Mouse (Mus musculus) stomach, embryonic 14.5 days (tissue): ENCODE data around the gene Rhob. TPM values are rescaled to one million over a fixed set of nuclear protein-coding genes. Genes with fewer than 3 reads are reported as not detected.
"Not testable (repeated sequence)": the region's sequence is repeated elsewhere in the genome, so short reads cannot be mapped to it uniquely, and the experiment has no call there.

ENCODE experiments used
- ATAC-seq: fragments of 200-750 bp; cut with Nextera tagmentation; 2 replicates; pipeline ENCODE4 v1.8.0; 2017; ENCODE audit warnings: low read depth, moderate TSS enrichment; ENCODE audit not compliant: insufficient number of reproducible peaks, insufficient read depth, low FRiP score
- H3K27ac ChIP-seq: fragments of 300-500 bp; sonication (generic); 2 replicates; pipeline ENCODE4 v1.5.1; 2014; ENCODE audit warnings: mild to moderate bottlenecking, low read length, moderate library complexity, mixed read lengths
- H3K27me3 ChIP-seq: fragments of 300-500 bp; sonication (generic); 2 replicates; pipeline ENCODE4 v1.6.1; 2014; ENCODE audit warnings: low read length, control low read depth, mixed read lengths; ENCODE audit not compliant: control insufficient read depth, insufficient read depth
- H3K36me3 ChIP-seq: fragments of 300-500 bp; sonication (generic); 2 replicates; pipeline ENCODE4 v1.6.1; 2014; ENCODE audit warnings: mild to moderate bottlenecking, control low read depth, low read length, moderate library complexity, mixed read lengths; ENCODE audit not compliant: control insufficient read depth, insufficient read depth
- H3K4me1 ChIP-seq: fragments of 300-500 bp; sonication (generic); 2 replicates; pipeline ENCODE4 v1.6.1; 2014; ENCODE audit warnings: low read length, control low read depth, mixed read lengths; ENCODE audit not compliant: control insufficient read depth, insufficient read depth
- H3K4me2 ChIP-seq: fragments of 300-500 bp; sonication (generic); replicated peaks from 2 replicates; pipeline ENCODE4 v1.6.1; 2014; ENCODE audit warnings: low read depth, low read length, control low read depth
- H3K4me3 ChIP-seq: fragments of 300-500 bp; sonication (generic); 2 replicates; pipeline ENCODE4 v1.5.1; 2014; ENCODE audit warnings: low read depth, low read length, control low read depth
- H3K9ac ChIP-seq: fragments of 300-500 bp; sonication (generic); replicated peaks from 2 replicates; pipeline ENCODE4 v1.6.1; 2014; ENCODE audit warnings: low read depth, mild to moderate bottlenecking, control low read depth, low read length, moderate library complexity, mixed read lengths
- H3K9me3 ChIP-seq: fragments of 300-500 bp; sonication (generic); 2 replicates; pipeline ENCODE4 v1.6.1; 2016; ENCODE audit warnings: low read depth, low read length, control low read depth; ENCODE audit not compliant: control insufficient read depth
- WGBS: fragments of 180-500 bp; shearing (Covaris S2); extraction: QIAGEN DNeasy Blood & Tissue Kit; methylation state at CpG from one replicate; pipeline ENCODE4 v1.1.7; 2014; 5-methylcytosine and 5-hydroxymethylcytosine counted together
- polyA plus RNA-seq: library from polyadenylated mRNA; unstranded; fragments of >200 nt; fragmentation: Nextera tagmentation; extraction: Ambion mirVana; gene quantifications from 2 replicates; pipeline ENCODE4 v1.2.1, GENCODE M21; 2014

Rhob gene
- polyA plus RNA-seq, 1 experiment from 2014 or later, result 52.8 TPM

DNA sequence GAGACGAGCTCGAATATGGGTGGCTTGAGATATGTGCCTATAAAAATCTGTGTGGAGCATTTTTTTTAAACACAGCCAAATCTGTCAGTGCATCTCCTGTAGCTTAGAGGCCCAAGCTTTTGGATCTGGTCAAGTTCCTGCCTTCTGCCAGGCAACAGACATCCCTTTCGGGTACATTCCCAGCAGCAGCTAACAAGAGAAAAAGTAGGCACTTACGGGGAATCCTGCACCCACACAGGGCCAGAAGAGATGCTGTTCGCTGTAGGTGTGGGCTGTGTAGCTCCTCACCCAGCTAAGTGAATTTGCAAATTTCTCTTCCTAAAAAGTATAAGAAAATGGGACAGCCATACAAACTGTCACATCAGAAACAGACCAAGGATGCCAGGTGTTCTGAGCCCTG lies 34.8 kb downstream of the Rhob start:
- no peak overlapping the region for H3K27ac ChIP-seq
- ATAC-seq, result no peak
- no peaks in the 10 kb centered on the region for H3K9me3 ChIP-seq
- no peak overlapping the region for H3K9ac ChIP-seq
- H3K4me1 ChIP-seq, result peaks cover 10% of the 10 kb centered on the region; the same call in 1 of the 2 replicates
- WGBS, result 86% methylated on average over 5 of the region's 5 CpGs
- H3K36me3 ChIP-seq, result no peaks in the 10 kb centered on the region
- H3K4me2 ChIP-seq, result no peak overlapping the region
- no peak overlapping the region for H3K4me3 ChIP-seq
- no peaks in the 10 kb centered on the region for H3K27me3 ChIP-seq

GRCm38 (mm10) chr12:8463599-8464160 lies 36.1 kb downstream of the Rhob start:
- 48% methylated on average over 3 of the region's 3 CpGs for WGBS
- Histone ChIP-seq H3K9ac (no peak overlapping the region), H3K4me3 (no peak overlapping the region), H3K36me3 (no peaks in the 10 kb centered on the region), H3K4me1 (peaks cover 7% of the 10 kb centered on the region; the same call in 1 of the 2 replicates), H3K9me3 (no peaks in the 10 kb centered on the region), H3K4me2 (no peak overlapping the region), H3K27ac (no peak overlapping the region), H3K27me3 (no peaks in the 10 kb centered on the region)
- ATAC-seq, result no peak

- Histone ChIP-seq H3K27me3 (no peaks in the 10 kb centered on the region), H3K27ac (no peak overlapping the region), H3K36me3 (no peaks in the 10 kb centered on the region), H3K4me2 (no peak overlapping the region), H3K9ac (no peak overlapping the region), H3K4me1 (peaks cover under 1% of the 10 kb centered on the region; the same call in 1 of the 2 replicates), H3K9me3 (no peaks in the 10 kb centered on the region), H3K4me3 (no peak overlapping the region)
- WGBS, result 80% methylated on average over 5 of the region's 5 CpGs
- no peak for ATAC-seq
These were observed 37.3 kb downstream of the Rhob start for GRCm38 (mm10) chr12:8462533-8462932.

GRCm38 (mm10) chr12:8461575-8461974 lies 38.2 kb downstream of the Rhob start:
- H3K9me3 ChIP-seq, H3K9ac ChIP-seq, H3K36me3 ChIP-seq, H3K27me3 ChIP-seq, H3K4me2 ChIP-seq, H3K27ac ChIP-seq, ATAC-seq, H3K4me3 ChIP-seq, H3K4me1 ChIP-seq: not testable (repeated sequence)
- 95% methylated on average over 8 of the region's 8 CpGs for WGBS

DNA sequence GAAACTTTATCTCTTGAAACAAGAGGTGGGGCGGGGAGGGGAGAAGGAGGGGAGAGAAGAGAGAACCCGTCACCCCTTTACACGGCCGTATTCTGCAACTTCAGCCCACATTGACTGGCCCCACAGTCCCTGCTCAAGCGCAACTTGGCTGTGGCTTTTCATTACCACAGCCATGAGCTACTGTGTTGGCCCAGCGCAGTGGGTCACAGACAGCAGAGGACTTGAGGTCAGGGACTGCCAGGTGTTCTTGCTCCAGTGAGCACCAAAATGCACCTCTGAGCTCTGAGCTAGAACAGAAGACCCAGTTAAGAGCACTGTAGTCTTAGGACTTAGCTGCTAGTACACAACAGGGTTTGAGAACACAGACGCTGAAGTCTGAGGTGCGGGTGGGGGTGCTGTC lies 41.4 kb downstream of the Rhob start:
- Histone ChIP-seq H3K36me3 (no peaks in the 10 kb centered on the region), H3K4me1 (0 out of 2 replicates have a peak, but pooled peaks cover 4% of the 10 kb centered on the region), H3K27ac (no peak overlapping the region), H3K4me2 (no peak overlapping the region), H3K9ac (no peak overlapping the region), H3K4me3 (no peak overlapping the region), H3K9me3 (no peaks in the 10 kb centered on the region), H3K27me3 (no peaks in the 10 kb centered on the region)
- 55% methylated on average over 8 of the region's 8 CpGs for WGBS
- ATAC-seq, result no peak

GRCm38 (mm10) chr12:8457052-8457451 lies 42.8 kb downstream of the Rhob start:
- no peak for ATAC-seq
- 72% methylated on average over 5 of the region's 5 CpGs for WGBS
- Histone ChIP-seq H3K36me3 (no peaks in the 10 kb centered on the region), H3K4me1 (0 out of 2 replicates have a peak, but pooled peaks cover 4% of the 10 kb centered on the region), H3K27ac (no peak overlapping the region), H3K27me3 (no peaks in the 10 kb centered on the region), H3K4me3 (no peak overlapping the region), H3K9me3 (no peaks in the 10 kb centered on the region), H3K9ac (no peak overlapping the region), H3K4me2 (no peak overlapping the region)

- Histone ChIP-seq H3K27me3 (no peaks in the 10 kb centered on the region; the same call in 1 of the 2 replicates), H3K4me3 (no peak overlapping the region), H3K9me3 (no peaks in the 10 kb centered on the region), H3K27ac (no peak overlapping the region), H3K9ac (no peak overlapping the region), H3K36me3 (no peaks in the 10 kb centered on the region), H3K4me2 (no peak overlapping the region), H3K4me1 (0 out of 2 replicates have a peak, but pooled peaks cover 4% of the 10 kb centered on the region)
- 65% methylated on average over 2 of the region's 2 CpGs for WGBS
- ATAC-seq, result no peak
These were observed 44.8 kb downstream of the Rhob start for GRCm38 (mm10) chr12:8455046-8455445.

DNA sequence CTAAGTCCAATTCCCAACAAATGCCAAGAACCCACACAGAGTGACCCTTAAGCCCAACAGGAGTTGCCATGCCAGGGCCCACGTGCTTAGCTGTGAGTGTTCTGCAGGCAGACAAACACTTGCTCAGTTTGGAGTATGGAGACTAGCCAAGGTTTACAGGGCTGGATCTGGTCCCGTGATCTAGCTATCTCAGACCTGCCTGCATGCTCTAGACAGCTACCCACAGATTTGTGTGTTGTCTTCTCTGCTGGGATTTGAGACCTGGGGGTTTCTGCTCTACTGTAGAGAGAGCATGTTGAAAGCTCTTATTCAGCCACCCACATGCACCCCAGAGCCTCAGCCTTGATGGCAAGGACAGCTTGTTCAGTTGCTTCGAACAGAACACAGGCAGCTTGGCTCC lies 45.3 kb downstream of the Rhob start:
- Histone ChIP-seq H3K27me3 (no peaks in the 10 kb centered on the region; the same call in 1 of the 2 replicates), H3K9ac (no peak overlapping the region), H3K36me3 (no peaks in the 10 kb centered on the region), H3K4me2 (no peak overlapping the region), H3K4me3 (no peak overlapping the region), H3K27ac (no peak overlapping the region), H3K9me3 (no peaks in the 10 kb centered on the region), H3K4me1 (0 out of 2 replicates have a peak, but pooled peaks cover 4% of the 10 kb centered on the region)
- no peak for ATAC-seq
- 61% methylated on average over 3 of the region's 3 CpGs for WGBS
